Mouse (Mus musculus) heart, embryonic 14.5 days (tissue): ENCODE measurements around the gene Nr4a1. TPM values are rescaled to one million over a fixed set of nuclear protein-coding genes. Genes with fewer than 3 reads are reported as not detected.
A peak's percentile ranks its signal among the peaks of the same experiment; 100 is the strongest.

Experiments used
- ATAC-seq: fragments of 200-750 bp; cut with Nextera tagmentation; 2 replicates; pipeline ENCODE4 v1.8.0; 2017; ENCODE audit warnings: low read depth, moderate TSS enrichment; ENCODE audit not compliant: insufficient number of reproducible peaks, insufficient read depth, low FRiP score
- H3K27ac ChIP-seq, 2 experiments: fragments of 200-500 bp in 1 of 2; fragments of 300-500 bp in 1 of 2; sonication (generic) in 1 of 2; replicated peaks in 1 of 2; 2 replicates each; pipeline ENCODE4 v1.5.1; 2012 to 2014; ENCODE audit warnings: low read depth in 2 of 2, low read length in 2 of 2, control low read depth in 1 of 2, mild to moderate bottlenecking in 1 of 2, mixed read lengths in 1 of 2; ENCODE audit not compliant: control insufficient read depth in 1 of 2, insufficient read depth in 1 of 2
- H3K27me3 ChIP-seq: fragments of 300-500 bp; sonication (generic); 2 replicates; pipeline ENCODE4 v1.6.1; 2014; ENCODE audit warnings: mild to moderate bottlenecking, low read length, control low read depth; ENCODE audit not compliant: control insufficient read depth, insufficient read depth
- H3K36me3 ChIP-seq: fragments of 300-500 bp; sonication (generic); 2 replicates; pipeline ENCODE4 v1.6.1; 2014; ENCODE audit warnings: mild to moderate bottlenecking, control low read depth, low read length, mixed read lengths; ENCODE audit not compliant: control insufficient read depth, insufficient read depth
- H3K4me1 ChIP-seq, 2 experiments: fragments of 200-500 bp in 1 of 2; fragments of 300-500 bp in 1 of 2; sonication (generic) in 1 of 2; 2 replicates each; pipeline ENCODE4 v1.6.1; 2012 to 2014; ENCODE audit warnings: low read length in 2 of 2, control low read depth in 1 of 2, mixed read lengths in 1 of 2; ENCODE audit not compliant: control insufficient read depth in 2 of 2, insufficient read depth in 2 of 2
- H3K4me2 ChIP-seq: fragments of 300-500 bp; sonication (generic); 2 replicates; pipeline ENCODE4 v1.6.1; 2014; ENCODE audit warnings: mild to moderate bottlenecking, low read length
- H3K4me3 ChIP-seq, 2 experiments: fragments of 200-500 bp in 1 of 2; fragments of 300-500 bp in 1 of 2; sonication (generic) in 1 of 2; 2 replicates each; pipeline ENCODE4 v1.5.1; 2012 to 2014; ENCODE audit warnings: low read length in 2 of 2, mild to moderate bottlenecking in 2 of 2, control low read depth in 1 of 2, low read depth in 1 of 2, moderate library complexity in 1 of 2; ENCODE audit not compliant: control insufficient read depth in 1 of 2, insufficient read depth in 1 of 2
- H3K9ac ChIP-seq: fragments of 300-500 bp; sonication (generic); 2 replicates; pipeline ENCODE4 v1.6.1; 2014; ENCODE audit warnings: mild to moderate bottlenecking, low read length
- H3K9me3 ChIP-seq: fragments of 300-500 bp; sonication (generic); 2 replicates; pipeline ENCODE4 v1.6.1; 2016; ENCODE audit warnings: low read length, control low read depth; ENCODE audit not compliant: control insufficient read depth
- WGBS: fragments of 180-500 bp; shearing (Covaris S2); extraction: QIAGEN DNeasy Blood & Tissue Kit; methylation state at CpG from one replicate; pipeline ENCODE4 v1.1.7; 2014; 5-methylcytosine and 5-hydroxymethylcytosine counted together
- polyA plus RNA-seq: library from polyadenylated mRNA; unstranded; fragments of >200 nt; fragmentation: Nextera tagmentation; extraction: Ambion mirVana; gene quantifications from 2 replicates; pipeline ENCODE4 v1.2.1, GENCODE M21; 2014

Gene Nr4a1
- polyA plus RNA-seq, 1 experiment from 2014 or later: 6.6 TPM

- Histone ChIP-seq H3K27me3 (no peaks in the 10 kb centered on the region), H3K4me1 (peaks cover 9 to 12% of the 10 kb centered on the region in 2 experiments), H3K4me2 (0 out of 2 replicates have a peak within 1 kb of the TSS, but pooled peaks have one; percentile 8), H3K9me3 (no peaks in the 10 kb centered on the region), H3K27ac (no peak within 1 kb of the TSS), H3K4me3 (no peak within 1 kb of the TSS), H3K36me3 (peaks cover 41% of the 10 kb centered on the region), H3K9ac (no peak within 1 kb of the TSS)
- WGBS: 38% methylated on average over 18 of the region's 18 CpGs
- no peak for ATAC-seq
These were observed 39.1 kb downstream of the Nr4a1 start, which contains the start of gene 6030408B16Rik for GRCm38 (mm10) chr15:101293025-101293621. Gene 6030408B16Rik, plus strand, starts transcription at chr15:101293212.

- ATAC-seq: no peak
- WGBS: 47% methylated on average over 16 of the region's 16 CpGs
- no peak overlapping the region for H3K27ac ChIP-seq
- H3K4me1 ChIP-seq: peaks cover 16 to 22% of the 10 kb centered on the region in 2 experiments
- no peaks in the 10 kb centered on the region for H3K27me3 ChIP-seq
- H3K9me3 ChIP-seq: no peaks in the 10 kb centered on the region
- peaks cover 29% of the 10 kb centered on the region for H3K36me3 ChIP-seq
- H3K4me3 ChIP-seq: no peak overlapping the region
- peak overlapping the region; percentile 8; the same call in 1 of the 2 replicates for H3K4me2 ChIP-seq
- H3K9ac ChIP-seq: no peak overlapping the region
These were observed 40.2 kb downstream of the Nr4a1 start for GRCm38 (mm10) chr15:101294028-101294894.

GRCm38 (mm10) chr15:101295106-101295505 is 41.0 kb downstream of the Nr4a1 start:
- no peak for ATAC-seq
- Histone ChIP-seq H3K36me3 (peaks cover 21% of the 10 kb centered on the region), H3K9ac (no peak overlapping the region), H3K27me3 (no peaks in the 10 kb centered on the region), H3K9me3 (no peaks in the 10 kb centered on the region), H3K4me1 (peaks cover 25 to 30% of the 10 kb centered on the region in 2 experiments), H3K27ac (no peak overlapping the region), H3K4me3 (no peak overlapping the region), H3K4me2 (no peak overlapping the region)
- 66% methylated on average over 7 of the region's 7 CpGs for WGBS

- H3K27ac ChIP-seq: no peak overlapping the region
- no peaks in the 10 kb centered on the region for H3K9me3 ChIP-seq
- no peak overlapping the region for H3K9ac ChIP-seq
- no peak overlapping the region for H3K4me3 ChIP-seq
- no peak overlapping the region for H3K4me2 ChIP-seq
- no peak for ATAC-seq
- H3K36me3 ChIP-seq: peaks cover 16% of the 10 kb centered on the region
- H3K27me3 ChIP-seq: no peaks in the 10 kb centered on the region
- H3K4me1 ChIP-seq: peaks cover 25 to 32% of the 10 kb centered on the region in 2 experiments
- WGBS: 88% methylated on average over 10 of the region's 10 CpGs
These were observed 41.5 kb downstream of the Nr4a1 start for GRCm38 (mm10) chr15:101295616-101296015.

- no peak for ATAC-seq
- WGBS: 77% methylated on average over 11 of the region's 11 CpGs
- Histone ChIP-seq H3K4me3 (no peak overlapping the region), H3K4me1 (peaks cover 25 to 32% of the 10 kb centered on the region in 2 experiments), H3K27ac (no peak overlapping the region), H3K27me3 (no peaks in the 10 kb centered on the region), H3K9me3 (no peaks in the 10 kb centered on the region), H3K4me2 (no peak overlapping the region), H3K9ac (no peak overlapping the region), H3K36me3 (peaks cover 11% of the 10 kb centered on the region)
These were observed 42.0 kb downstream of the Nr4a1 start for GRCm38 (mm10) chr15:101296091-101296490.

GRCm38 (mm10) chr15:101297988-101298387 is 43.9 kb downstream of the Nr4a1 start:
- Histone ChIP-seq H3K9ac (peak overlapping the region; percentile 30; the same call in 1 of the 2 replicates), H3K4me1 (peaks cover 25 to 31% of the 10 kb centered on the region in 2 experiments), H3K36me3 (no peaks in the 10 kb centered on the region), H3K4me2 (peak overlapping the region; percentile 32), H3K27me3 (no peaks in the 10 kb centered on the region), H3K27ac (0 out of 4 replicates have a peak overlapping the region, but pooled peaks of 1 of the 2 experiments have one; percentile 14), H3K9me3 (no peaks in the 10 kb centered on the region), H3K4me3 (no peak overlapping the region)
- 32% methylated on average over 7 of the region's 7 CpGs for WGBS
- no peak for ATAC-seq

- Histone ChIP-seq H3K4me1 (peaks cover 20 to 25% of the 10 kb centered on the region in 2 experiments), H3K27ac (0 out of 4 replicates have a peak overlapping the region, but pooled peaks of 1 of the 2 experiments have one; percentile 14), H3K36me3 (no peaks in the 10 kb centered on the region), H3K9me3 (no peaks in the 10 kb centered on the region), H3K4me3 (no peak overlapping the region), H3K9ac (peak overlapping the region; percentile 30; the same call in 1 of the 2 replicates), H3K4me2 (peak overlapping the region; percentile 32), H3K27me3 (no peaks in the 10 kb centered on the region)
- ATAC-seq: no peak
- WGBS: 20% methylated on average over 7 of the region's 7 CpGs
These were observed 44.5 kb downstream of the Nr4a1 start for GRCm38 (mm10) chr15:101298550-101298949.
